Mouse (Mus musculus) G1E (cell line): ENCODE results near the gene 4930562C15Rik. TPM values are rescaled to one million over a fixed set of nuclear protein-coding genes. Genes with fewer than 3 reads are reported as not detected.
"Not testable (repeated sequence)": the region's sequence is repeated elsewhere in the genome, so short reads cannot be mapped to it uniquely, and the experiment has no call there.

ENCODE experiments used
- ATAC-seq: 2 replicates; pipeline ENCODE4 v1.8.0; 2016; ENCODE audit warnings: mild to moderate bottlenecking; ENCODE audit not compliant: insufficient number of reproducible peaks, poor library complexity, low FRiP score, severe bottlenecking; ENCODE audit errors: extremely low read depth
- DNase-seq: peaks from one replicate; pipeline ENCODE4 v3.0.0; 2012; ENCODE audit warnings: low spot score
- H3K27me3 ChIP-seq: 2 replicates; pipeline ENCODE4 v1.6.1; 2012; ENCODE audit warnings: mild to moderate bottlenecking, low read length, inconsistent platforms; ENCODE audit not compliant: insufficient read depth
- H3K36me3 ChIP-seq: replicated peaks from 2 replicates; pipeline ENCODE3; 2012; ENCODE audit warnings: mild to moderate bottlenecking, inconsistent platforms
- H3K4me1 ChIP-seq: 2 replicates; pipeline ENCODE4 v1.6.1; 2012; ENCODE audit warnings: low read depth, low read length, inconsistent platforms, mixed read lengths; ENCODE audit not compliant: insufficient read depth
- H3K4me3 ChIP-seq: 2 replicates; pipeline ENCODE4 v1.5.1; 2012; ENCODE audit warnings: low read depth, mild to moderate bottlenecking, inconsistent platforms, low read length, moderate library complexity, mixed read lengths
- H3K9me3 ChIP-seq: replicated peaks from 2 replicates; pipeline ENCODE4 v1.6.1; 2012; ENCODE audit warnings: inconsistent platforms
- CTCF ChIP-seq: IDR thresholded peaks from 2 replicates; pipeline ENCODE4 v1.5.1; 2012; ENCODE audit warnings: low read depth, low read length, inconsistent platforms, mixed read lengths
- GATA1 ChIP-seq: IDR thresholded peaks from 2 replicates; pipeline ENCODE4 v1.6.1; 2012; ENCODE audit warnings: borderline replicate concordance, low read length, inconsistent platforms, mixed read lengths
- GATA2 ChIP-seq: IDR thresholded peaks from 2 replicates; pipeline ENCODE4 v1.6.1; 2012; ENCODE audit warnings: low read depth, low read length, inconsistent platforms, borderline replicate concordance
- POLR2AphosphoS5 ChIP-seq: IDR thresholded peaks from 2 replicates; pipeline ENCODE4 v1.6.1; 2012; ENCODE audit warnings: low read depth, low read length, inconsistent platforms; ENCODE audit not compliant: insufficient replicate concordance
- TAL1 ChIP-seq: conservative IDR thresholded peaks from 2 replicates; pipeline ENCODE4 v1.6.1; 2012; ENCODE audit warnings: low read depth, low read length, inconsistent platforms, mixed read lengths
- polyA plus RNA-seq: library from polyadenylated mRNA; stranded (reverse); fragments of >175 nt; gene quantifications from 2 replicates; pipeline ENCODE4 v1.2.3, GENCODE M21; 2012
- total RNA-seq, 2 experiments: library from RNA; stranded (forward) in 1 of 2; stranded (reverse) in 1 of 2; fragments of 200-1000 nt in 1 of 2; fragments of >200 nt in 1 of 2; fragmentation: Nextera tagmentation in 1 of 2; gene quantifications; 2 replicates each; pipeline ENCODE4 v1.2.3; 2014 to 2017

Gene 4930562C15Rik
- total and polyA plus RNA-seq, 3 experiments: 0.16 TPM; not detected in 2

GRCm38 (mm10) chr16:4796631-4797030 is 38.6 kb upstream of the 4930562C15Rik start:
- ATAC-seq (no peak), DNase-seq (no peak)
- Histone ChIP-seq H3K9me3 (no peaks in the 10 kb centered on the region), H3K36me3 (no peaks in the 10 kb centered on the region), H3K4me1 (no peaks in the 10 kb centered on the region), H3K4me3 (no peak overlapping the region), H3K27me3 (peaks cover 3% of the 10 kb centered on the region)
- TF ChIP-seq CTCF: no peak
- TF ChIP-seq GATA2: no peak
- no peak for TF ChIP-seq GATA1
- no peak for TF ChIP-seq POLR2AphosphoS5
- no peak for TF ChIP-seq TAL1

DNA sequence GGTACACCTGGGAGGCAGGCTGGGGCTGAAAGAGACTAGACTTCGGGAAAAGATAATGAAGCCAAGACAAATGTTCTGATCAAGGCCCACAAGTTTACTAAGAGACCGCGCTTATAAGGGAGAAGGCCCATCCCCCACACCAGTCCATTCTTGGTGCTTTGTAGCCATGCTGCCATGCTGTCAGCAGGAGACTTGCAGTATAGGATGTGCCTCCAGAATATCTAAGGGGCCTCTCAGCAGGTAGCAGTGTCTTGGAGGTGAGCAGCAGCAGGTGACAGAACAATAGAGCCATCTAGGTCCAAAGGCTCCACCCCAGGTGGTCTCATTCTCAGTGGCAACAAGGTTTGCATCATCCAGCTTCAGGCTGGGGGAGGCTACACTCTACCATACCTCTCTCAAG is 16.9 kb upstream of the 4930562C15Rik start:
- TF ChIP-seq GATA2: no peak
- ATAC-seq: no peak
- no peaks in the 10 kb centered on the region for H3K27me3 ChIP-seq
- no peaks in the 10 kb centered on the region for H3K36me3 ChIP-seq
- no peak overlapping the region for H3K4me3 ChIP-seq
- no peaks in the 10 kb centered on the region for H3K4me1 ChIP-seq
- peaks cover 16% of the 10 kb centered on the region for H3K9me3 ChIP-seq
- DNase-seq: no peak

- not testable (repeated sequence) for H3K4me3 ChIP-seq, H3K36me3 ChIP-seq, DNase-seq, H3K4me1 ChIP-seq, ATAC-seq
- Histone ChIP-seq H3K27me3 (peaks cover 18% of the 10 kb centered on the region), H3K9me3 (peaks cover 16% of the 10 kb centered on the region)
Observed at GRCm38 (mm10) chr16:4824466-4824865, 10.8 kb upstream of the 4930562C15Rik start.

GRCm38 (mm10) chr16:4827639-4828038 is 7.6 kb upstream of the 4930562C15Rik start:
- ATAC-seq: no peak
- TF ChIP-seq POLR2AphosphoS5 (no peak), GATA1 (no peak), CTCF (no peak), TAL1 (no peak), GATA2 (no peak)
- no peak for DNase-seq

DNA sequence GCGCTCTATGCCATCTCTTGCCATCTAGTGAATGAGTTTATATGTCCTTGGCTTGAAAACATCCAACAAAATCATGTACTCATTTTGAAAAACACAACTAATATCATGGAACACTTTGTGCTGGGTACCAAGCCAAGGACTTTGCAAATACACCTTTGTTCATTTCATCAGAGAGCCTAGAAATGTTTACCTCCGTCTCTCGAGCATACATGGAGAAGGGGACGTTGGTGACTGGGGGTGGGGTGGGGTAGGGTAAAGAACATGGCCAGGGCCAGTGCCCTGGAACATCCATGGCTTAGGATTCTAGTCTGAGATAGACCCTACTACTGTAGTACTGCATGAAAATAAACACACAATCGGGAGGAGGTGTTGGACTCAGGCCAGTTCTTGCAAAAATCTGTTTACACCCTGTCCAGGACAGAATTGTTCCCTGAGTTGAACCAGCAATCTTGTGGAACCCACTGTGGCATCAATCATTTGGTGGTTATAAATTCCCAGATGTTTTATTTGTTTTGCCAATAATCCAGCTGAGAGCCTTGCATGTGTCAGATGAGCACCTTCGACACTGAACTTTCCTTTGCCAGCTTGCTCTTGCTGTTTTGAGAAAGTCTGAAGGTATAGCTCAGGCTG is 5.8 kb upstream of the 4930562C15Rik start:
- Histone ChIP-seq H3K4me1 (peaks cover 3% of the 10 kb centered on the region; the same call in 1 of the 2 replicates), H3K27me3 (peaks cover 18% of the 10 kb centered on the region), H3K4me3 (no peak overlapping the region), H3K9me3 (no peaks in the 10 kb centered on the region), H3K36me3 (no peaks in the 10 kb centered on the region)
- ATAC-seq: no peak
- no peak for DNase-seq
- TF ChIP-seq CTCF (no peak), GATA2 (no peak), TAL1 (no peak), POLR2AphosphoS5 (no peak), GATA1 (no peak)

More at GRCm38 (mm10) chr16:4827639-4828038, 7.6 kb upstream of the 4930562C15Rik start:
- Histone ChIP-seq H3K9me3 (no peaks in the 10 kb centered on the region), H3K36me3 (no peaks in the 10 kb centered on the region), H3K27me3 (peaks cover 18% of the 10 kb centered on the region), H3K4me3 (no peak overlapping the region), H3K4me1 (peaks cover 3% of the 10 kb centered on the region; the same call in 1 of the 2 replicates)

- no peaks in the 10 kb centered on the region for H3K9me3 ChIP-seq
- H3K4me3 ChIP-seq: no peak overlapping the region
- peaks cover 19% of the 10 kb centered on the region for H3K27me3 ChIP-seq
- TF ChIP-seq CTCF (no peak), GATA1 (no peak), GATA2 (no peak), TAL1 (no peak), POLR2AphosphoS5 (no peak)
- no peak for ATAC-seq
- no peak for DNase-seq
- H3K4me1 ChIP-seq: peaks cover 3% of the 10 kb centered on the region; the same call in 1 of the 2 replicates
- no peaks in the 10 kb centered on the region for H3K36me3 ChIP-seq
Observed at GRCm38 (mm10) chr16:4831650-4832419, 3.4 kb upstream of the 4930562C15Rik start.
